Mouse (Mus musculus) kidney, adult 2 months (tissue): Measurements from ENCODE around the gene Sesn2. TPM values are rescaled to one million over a fixed set of nuclear protein-coding genes. Genes with fewer than 3 reads are reported as not detected.
A peak's percentile ranks its signal among the peaks of the same experiment; 100 is the strongest.

ENCODE experiments used
- DNase-seq: peaks from one replicate; pipeline ENCODE4 v3.0.0; 2021
- H3K27ac ChIP-seq: fragments of 200-500 bp; 2 replicates; pipeline ENCODE4 v1.5.1; 2012; ENCODE audit warnings: low read depth, low read length, control low read depth, inconsistent platforms; ENCODE audit not compliant: insufficient read depth
- H3K27me3 ChIP-seq: fragments of 200-500 bp; replicated peaks from 2 replicates; pipeline ENCODE4 v1.6.1; 2012; ENCODE audit warnings: mild to moderate bottlenecking, moderate library complexity, low read length, inconsistent platforms; ENCODE audit not compliant: control insufficient read depth, insufficient read depth
- H3K36me3 ChIP-seq: fragments of 200-500 bp; 2 replicates; pipeline ENCODE4 v1.6.1; 2012; ENCODE audit warnings: mild to moderate bottlenecking, moderate library complexity, low read length, inconsistent platforms; ENCODE audit not compliant: control insufficient read depth, insufficient read depth
- H3K4me1 ChIP-seq: fragments of 200-500 bp; 2 replicates; pipeline ENCODE4 v1.6.1; 2011; ENCODE audit warnings: low read length; ENCODE audit not compliant: control insufficient read depth, insufficient read depth
- H3K4me3 ChIP-seq: fragments of 200-500 bp; 2 replicates; pipeline ENCODE4 v1.5.1; 2011; ENCODE audit warnings: mild to moderate bottlenecking, low read depth, low read length, control low read depth; ENCODE audit not compliant: insufficient read depth
- CTCF ChIP-seq: fragments of 200-500 bp; conservative IDR thresholded peaks from 2 replicates; pipeline ENCODE4 v1.5.1; 2011; ENCODE audit warnings: low read depth, mild to moderate bottlenecking, control low read depth, low read length, moderate library complexity, mixed read lengths; ENCODE audit not compliant: insufficient read depth, insufficient read length
- POLR2A ChIP-seq: fragments of 200-500 bp; IDR thresholded peaks from one replicate; pipeline ENCODE4 v1.6.1; 2011; ENCODE audit warnings: low read depth, low read length, control low read depth
- WGBS: fragments of 180-500 bp; shearing (Covaris S2); methylation state at CpG from one replicate; pipeline ENCODE4 v1.1.7; 2018; 5-methylcytosine and 5-hydroxymethylcytosine counted together
- polyA plus RNA-seq: library from polyadenylated mRNA; depleted of rRNA; stranded (reverse); fragments of >200 nt; gene quantifications from 2 replicates; pipeline ENCODE4 v1.2.3, GENCODE M21; 2012

The Sesn2 gene
- polyA plus RNA-seq, 1 experiment, result 26.7 TPM

DNA sequence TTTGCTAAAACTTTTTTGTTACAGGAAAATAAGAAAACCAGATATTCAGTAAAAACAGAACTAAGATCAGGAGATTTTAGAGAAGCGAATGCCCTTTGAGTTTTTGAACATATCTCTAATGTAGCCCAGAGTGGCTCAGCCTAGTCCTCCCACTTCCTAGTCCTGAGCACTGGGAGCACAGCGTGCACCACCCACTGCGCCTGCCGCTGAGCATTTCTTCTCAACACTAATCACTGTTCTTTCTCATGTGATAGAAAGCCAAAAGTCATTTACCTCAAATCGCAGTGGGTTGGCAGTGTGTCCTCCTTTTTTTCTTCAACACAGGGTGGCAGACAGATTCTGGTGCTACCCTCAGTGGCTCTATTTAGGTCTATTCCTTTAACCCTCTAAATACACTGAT is 29.2 kb upstream of the Sesn2 start:
- 84% methylated on average over 5 of the region's 5 CpGs for WGBS
- no peak overlapping the region for H3K27ac ChIP-seq
- no peak overlapping the region for H3K4me3 ChIP-seq
- TF ChIP-seq CTCF (no peak), POLR2A (no peak)
- H3K27me3 ChIP-seq, result no peaks in the 10 kb centered on the region
- peaks cover 6% of the 10 kb centered on the region; the same call in 1 of the 2 replicates for H3K4me1 ChIP-seq
- peaks cover 6% of the 10 kb centered on the region for H3K36me3 ChIP-seq
- no peak for DNase-seq

DNA sequence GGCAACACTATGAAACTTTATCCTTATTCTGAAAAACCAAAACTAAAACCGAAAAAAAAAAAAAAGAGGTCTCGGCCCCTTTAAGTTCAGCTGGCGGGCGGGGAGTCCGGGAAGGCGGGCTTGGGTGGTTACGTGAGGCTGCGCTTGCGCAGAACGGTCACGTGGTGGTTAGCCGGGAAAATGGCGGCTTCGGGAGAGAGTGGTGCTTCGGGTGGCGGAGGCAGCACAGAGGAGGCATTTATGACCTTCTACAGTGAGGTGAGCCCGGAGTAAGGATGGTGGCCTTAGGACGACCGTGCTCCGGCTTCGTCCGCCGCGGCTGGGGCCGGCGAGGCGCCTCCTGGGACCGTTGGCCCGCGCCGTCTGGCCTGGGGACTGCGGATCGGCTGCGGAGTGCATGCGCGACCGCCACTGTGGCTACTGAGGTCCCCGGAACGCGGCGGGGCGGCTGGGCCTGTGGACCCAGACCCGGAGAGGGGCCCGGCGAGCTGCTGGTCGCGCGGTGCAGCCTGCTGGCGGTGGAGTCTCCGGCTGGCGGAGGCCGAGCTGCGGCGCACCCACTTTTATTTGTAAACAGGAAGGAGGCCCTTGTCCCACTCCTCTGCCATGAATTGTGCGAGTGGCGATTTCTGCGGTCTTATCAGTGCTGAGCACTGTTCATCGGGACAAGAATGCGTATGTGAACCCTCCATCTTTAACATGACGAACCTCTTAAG is 25.3 kb upstream of the Sesn2 start, which contains the start of gene Dnajc8:
Gene Dnajc8, plus strand, starts transcription at position 145 of the 716 bp plus-strand sequence.
- peaks cover 3% of the 10 kb centered on the region for H3K36me3 ChIP-seq
- TF ChIP-seq CTCF (no peak), POLR2A (peak; percentile 74)
- peak within 1 kb of the TSS; percentile 48 for H3K27ac ChIP-seq
- no peaks in the 10 kb centered on the region for H3K27me3 ChIP-seq
- WGBS, result under 1% methylated on average over 60 of the region's 60 CpGs
- peaks cover 13% of the 10 kb centered on the region; the same call in 1 of the 2 replicates for H3K4me1 ChIP-seq
- H3K4me3 ChIP-seq, result peak within 1 kb of the TSS; percentile 99
- peak; percentile 97 for DNase-seq

DNA sequence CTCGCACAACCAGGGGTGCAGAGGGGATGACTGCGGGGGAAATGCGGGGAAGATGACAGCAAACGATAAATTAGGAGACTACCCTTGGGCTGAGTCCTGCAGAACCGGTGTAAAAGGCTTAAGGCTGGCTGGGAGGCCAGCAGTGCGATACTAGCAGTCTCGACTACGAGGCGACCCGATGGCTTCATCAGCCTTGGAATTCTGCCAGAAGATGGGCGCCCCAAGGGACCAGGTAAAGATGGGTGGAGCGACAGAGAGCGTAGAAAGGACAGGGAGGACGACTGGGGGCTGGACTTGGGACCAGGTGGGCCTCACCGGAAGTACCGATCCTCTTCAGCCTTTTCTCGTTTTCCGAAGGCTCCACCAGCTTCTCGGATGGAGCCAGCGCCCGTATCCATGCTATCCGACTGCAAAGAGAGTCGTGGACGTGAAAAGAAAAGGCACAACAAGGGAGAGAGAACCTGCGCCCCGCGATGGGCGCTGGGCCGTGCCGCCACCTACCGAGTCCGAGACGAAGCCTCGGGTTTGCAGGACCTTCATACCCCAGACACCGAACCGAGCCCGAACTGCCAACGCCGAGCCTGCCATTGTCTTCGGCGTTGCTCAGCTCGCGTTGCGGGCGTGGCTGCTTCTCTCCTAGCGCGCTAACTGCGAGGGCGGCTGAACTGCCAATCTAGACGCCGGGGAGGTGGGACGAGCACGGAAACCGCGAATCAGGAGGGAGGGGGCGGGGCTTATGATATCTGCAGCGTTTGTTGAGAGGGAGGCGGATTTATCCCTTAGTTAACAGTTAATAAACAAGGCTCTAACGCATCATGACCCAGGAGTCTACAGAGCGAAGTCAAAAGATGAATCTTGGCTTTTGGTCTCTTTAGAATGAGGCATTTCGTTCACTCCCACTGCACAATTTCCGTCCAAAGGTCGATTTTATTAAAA is 22.9 kb upstream of the Sesn2 start, which contains the start of gene Atpif1:
Gene Atpif1, minus strand, starts transcription at position 679 of the 936 bp plus-strand sequence.
- H3K4me1 ChIP-seq, result peaks cover 13% of the 10 kb centered on the region; the same call in 1 of the 2 replicates
- no peaks in the 10 kb centered on the region; the same call in none of the 2 replicates for H3K36me3 ChIP-seq
- DNase-seq, result peak; percentile 95
- H3K4me3 ChIP-seq, result peak within 1 kb of the TSS; percentile 85
- TF ChIP-seq POLR2A (peak; percentile 74), CTCF (no peak)
- peak within 1 kb of the TSS; percentile 88 for H3K27ac ChIP-seq
- H3K27me3 ChIP-seq, result no peaks in the 10 kb centered on the region
- WGBS, result under 1% methylated on average over 63 of the region's 63 CpGs

DNA sequence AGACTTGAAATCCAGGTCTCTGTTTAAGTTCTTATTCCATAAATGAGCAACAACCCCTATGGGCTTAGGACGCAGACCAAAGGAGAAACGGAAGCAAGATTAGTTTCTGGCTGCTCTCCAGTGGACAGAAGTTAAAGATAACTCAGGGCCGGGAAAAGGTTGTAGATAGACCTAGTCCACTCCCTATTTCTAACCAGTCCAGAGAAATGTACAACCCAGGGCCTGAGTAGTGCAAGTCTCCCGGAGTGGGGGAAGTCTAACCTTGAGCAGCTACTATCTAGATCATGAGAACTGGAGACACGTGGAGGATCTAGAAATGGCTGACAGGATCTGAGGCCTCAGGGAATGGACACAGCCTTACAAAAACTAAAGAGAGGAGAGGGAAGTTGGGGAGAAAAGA is 22.2 kb upstream of the Sesn2 start:
- Histone ChIP-seq H3K4me3 (peak overlapping the region; percentile 85), H3K4me1 (peaks cover 13% of the 10 kb centered on the region; the same call in 1 of the 2 replicates), H3K27ac (peak overlapping the region; percentile 88), H3K36me3 (no peaks in the 10 kb centered on the region; the same call in 1 of the 2 replicates), H3K27me3 (no peaks in the 10 kb centered on the region)
- no peak for TF ChIP-seq CTCF
- no peak for TF ChIP-seq POLR2A
- peak; percentile 74 for DNase-seq
- WGBS, result 2% methylated on average over 5 of the region's 5 CpGs

DNA sequence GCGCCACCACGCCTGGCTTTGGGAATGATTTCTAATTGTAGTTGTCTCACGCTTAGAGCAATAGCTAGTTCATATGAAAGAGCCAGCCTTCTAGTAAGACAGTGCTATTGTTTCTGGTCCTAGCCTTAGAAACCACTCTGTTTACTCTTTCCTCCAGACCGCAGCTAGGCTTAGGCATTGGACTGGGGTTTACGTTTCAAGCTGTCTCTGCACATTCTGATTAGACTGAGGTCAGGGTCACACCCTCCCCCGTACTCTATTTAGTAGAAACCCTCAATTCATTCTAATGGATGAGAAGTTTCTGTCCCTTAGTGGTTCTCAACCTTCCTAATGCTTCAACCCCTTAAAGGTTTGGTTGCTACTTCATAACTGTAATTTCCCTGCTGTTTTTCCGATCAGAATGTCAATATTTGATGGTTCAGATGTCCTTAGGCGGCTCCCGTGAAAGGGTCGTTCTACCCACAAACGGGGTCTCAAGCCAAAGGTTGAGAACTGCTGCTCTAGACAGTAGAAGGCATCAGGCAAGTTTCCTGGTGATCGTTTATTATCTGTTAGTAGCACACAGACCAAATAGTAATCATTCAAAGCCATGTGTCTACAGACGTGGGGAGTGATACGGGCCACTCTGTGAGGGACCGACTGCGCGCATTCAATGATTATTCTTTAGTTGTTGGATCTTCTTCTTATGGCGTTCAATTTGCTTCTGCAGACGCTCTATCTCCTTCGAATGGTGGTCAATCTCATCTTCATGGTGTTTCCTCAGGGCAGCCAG is 19.9 kb upstream of the Sesn2 start:
- no peak for DNase-seq
- TF ChIP-seq CTCF (no peak), POLR2A (no peak)
- 93% methylated on average over 20 of the region's 20 CpGs for WGBS
- peaks cover 7% of the 10 kb centered on the region; the same call in 1 of the 2 replicates for H3K4me1 ChIP-seq
- no peak overlapping the region for H3K27ac ChIP-seq
- no peaks in the 10 kb centered on the region for H3K27me3 ChIP-seq
- H3K4me3 ChIP-seq, result no peak overlapping the region
- H3K36me3 ChIP-seq, result no peaks in the 10 kb centered on the region; the same call in 1 of the 2 replicates

DNA sequence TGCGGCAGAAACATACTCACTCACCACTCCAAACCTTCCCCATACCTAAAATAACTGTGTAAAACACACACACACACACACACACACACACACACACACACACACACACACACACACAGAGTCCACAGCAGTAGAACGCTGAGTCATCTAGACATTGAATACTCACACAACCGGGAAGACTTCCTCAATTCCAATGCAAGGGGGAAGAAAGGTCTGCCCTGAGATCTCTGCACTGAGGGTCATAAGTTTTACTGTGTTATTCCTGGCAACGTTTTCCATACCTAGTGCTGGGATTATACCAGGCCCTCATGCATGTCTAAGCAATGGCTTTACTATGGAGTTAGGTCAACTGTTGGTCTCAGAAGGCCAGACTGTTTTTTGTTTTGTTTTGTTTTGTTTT is 19.0 kb upstream of the Sesn2 start:
- Histone ChIP-seq H3K4me1 (peaks cover 7% of the 10 kb centered on the region; the same call in 1 of the 2 replicates), H3K4me3 (no peak overlapping the region), H3K36me3 (no peaks in the 10 kb centered on the region; the same call in 1 of the 2 replicates), H3K27me3 (no peaks in the 10 kb centered on the region), H3K27ac (no peak overlapping the region)
- 33% methylated on average over 4 of the region's 4 CpGs for WGBS
- TF ChIP-seq POLR2A (no peak), CTCF (no peak)
- DNase-seq, result peak; percentile 49
